Mouse (Mus musculus) cortical plate, adult 2 months (tissue): ENCODE data around the gene Dock7. TPM values are rescaled to one million over a fixed set of nuclear protein-coding genes. Genes with fewer than 3 reads are reported as not detected.
A peak's percentile ranks its signal among the peaks of the same experiment; 100 is the strongest.

Source experiments
- H3K27ac ChIP-seq: fragments of 200-500 bp; 2 replicates; pipeline ENCODE4 v1.5.1; 2012; ENCODE audit warnings: low read length, control low read depth, inconsistent platforms; ENCODE audit not compliant: insufficient read depth
- H3K4me1 ChIP-seq: fragments of 200-500 bp; 2 replicates; pipeline ENCODE4 v1.6.1; 2011; ENCODE audit warnings: low read length; ENCODE audit not compliant: control insufficient read depth, insufficient read depth
- H3K4me3 ChIP-seq: fragments of 200-500 bp; 2 replicates; pipeline ENCODE4 v1.5.1; 2011; ENCODE audit warnings: mild to moderate bottlenecking, low read length, control low read depth; ENCODE audit not compliant: insufficient read depth
- CTCF ChIP-seq: fragments of 200-500 bp; IDR thresholded peaks from 2 replicates; pipeline ENCODE4 v1.5.1; 2011; ENCODE audit warnings: mild to moderate bottlenecking, control low read depth, low read length; ENCODE audit not compliant: insufficient read depth; ENCODE audit errors: extremely low read depth
- POLR2A ChIP-seq: fragments of 200-500 bp; IDR thresholded peaks from 2 replicates; pipeline ENCODE4 v1.6.1; 2011; ENCODE audit warnings: mild to moderate bottlenecking, low read length, control low read depth; ENCODE audit not compliant: insufficient read depth; ENCODE audit errors: extremely low read depth
- polyA plus RNA-seq: library from polyadenylated mRNA; depleted of rRNA; stranded (reverse); fragments of >200 nt; gene quantifications from 2 replicates; pipeline ENCODE4 v1.2.3, GENCODE M21; 2012

Gene Dock7
- polyA plus RNA-seq, 1 experiment: 55.2 TPM

GRCm38 (mm10) chr4:99122786-99123185, 2.1 kb upstream of the Dock7 start:
- Histone ChIP-seq H3K27ac (no peak overlapping the region), H3K4me1 (peaks cover 7% of the 10 kb centered on the region; the same call in 1 of the 2 replicates), H3K4me3 (no peak overlapping the region)
- no peak for TF ChIP-seq POLR2A
- TF ChIP-seq CTCF: no peak

GRCm38 (mm10) chr4:99122047-99122446, 1.3 kb upstream of the Dock7 start:
- no peak for TF ChIP-seq CTCF
- TF ChIP-seq POLR2A: no peak
- Histone ChIP-seq H3K4me3 (peak overlapping the region; percentile 84; the same call in 1 of the 2 replicates), H3K4me1 (peaks cover 8% of the 10 kb centered on the region; the same call in 1 of the 2 replicates), H3K27ac (no peak overlapping the region)

- TF ChIP-seq POLR2A: no peak
- TF ChIP-seq CTCF: no peak
- Histone ChIP-seq H3K27ac (peak overlapping the region; percentile 95), H3K4me1 (peaks cover 8% of the 10 kb centered on the region; the same call in 1 of the 2 replicates)
Measured at GRCm38 (mm10) chr4:99121123-99121755, 524 bp upstream of the Dock7 start.

GRCm38 (mm10) chr4:99119051-99119450, 1.7 kb downstream of the Dock7 start:
- Histone ChIP-seq H3K4me1 (peaks cover 8% of the 10 kb centered on the region; the same call in 1 of the 2 replicates), H3K27ac (no peak overlapping the region), H3K4me3 (peak overlapping the region; percentile 35)
- TF ChIP-seq POLR2A (no peak), CTCF (no peak)

More at GRCm38 (mm10) chr4:99121123-99121755, 524 bp upstream of the Dock7 start:
- peak overlapping the region; percentile 84 for H3K4me3 ChIP-seq

GRCm38 (mm10) chr4:99115797-99116196, 4.9 kb downstream of the Dock7 start:
- Histone ChIP-seq H3K27ac (no peak overlapping the region), H3K4me1 (peaks cover 6% of the 10 kb centered on the region; the same call in 1 of the 2 replicates), H3K4me3 (no peak overlapping the region)
- no peak for TF ChIP-seq POLR2A
- TF ChIP-seq CTCF: no peak

GRCm38 (mm10) chr4:99111670-99112069, 9.0 kb downstream of the Dock7 start:
- TF ChIP-seq POLR2A: no peak
- TF ChIP-seq CTCF: no peak
- Histone ChIP-seq H3K27ac (no peak overlapping the region), H3K4me1 (peaks cover 2% of the 10 kb centered on the region; the same call in 1 of the 2 replicates), H3K4me3 (no peak overlapping the region)

GRCm38 (mm10) chr4:99108817-99109216, 11.9 kb downstream of the Dock7 start:
- no peak for TF ChIP-seq POLR2A
- TF ChIP-seq CTCF: no peak
- Histone ChIP-seq H3K27ac (no peak overlapping the region), H3K4me1 (peaks cover 2% of the 10 kb centered on the region; the same call in 1 of the 2 replicates), H3K4me3 (no peak overlapping the region)

GRCm38 (mm10) chr4:99102846-99103245, 17.9 kb downstream of the Dock7 start:
- TF ChIP-seq CTCF (no peak), POLR2A (no peak)
- Histone ChIP-seq H3K4me1 (no peaks in the 10 kb centered on the region; the same call in 1 of the 2 replicates), H3K4me3 (no peak overlapping the region), H3K27ac (no peak overlapping the region)

GRCm38 (mm10) chr4:99100724-99101123, 20.0 kb downstream of the Dock7 start:
- H3K27ac ChIP-seq: no peak overlapping the region
- no peak overlapping the region for H3K4me3 ChIP-seq
- TF ChIP-seq POLR2A: no peak
- TF ChIP-seq CTCF: no peak
- H3K4me1 ChIP-seq: no peaks in the 10 kb centered on the region; the same call in 1 of the 2 replicates

GRCm38 (mm10) chr4:99091777-99092176, 28.9 kb downstream of the Dock7 start:
- Histone ChIP-seq H3K4me3 (no peak overlapping the region), H3K4me1 (peaks cover 2% of the 10 kb centered on the region; the same call in 1 of the 2 replicates), H3K27ac (no peak overlapping the region)
- TF ChIP-seq POLR2A (no peak), CTCF (no peak)

GRCm38 (mm10) chr4:99091151-99091701, 29.5 kb downstream of the Dock7 start:
- no peak for TF ChIP-seq CTCF
- TF ChIP-seq POLR2A: no peak
- Histone ChIP-seq H3K4me1 (peaks cover 2% of the 10 kb centered on the region; the same call in 1 of the 2 replicates), H3K27ac (no peak overlapping the region), H3K4me3 (no peak overlapping the region)
